Mouse (Mus musculus): ENCODE results near the gene Kcnab1.

Gene Kcnab1

GRCm38 (mm10) chr3:65367944-65368343, 258.8 kb downstream of the Kcnab1 start:
- DNase-seq (ENCODE audit: low spot score) = no peak

- DNase-seq (ENCODE audit: low spot score) = no peak
These were observed 263.4 kb downstream of the Kcnab1 start for GRCm38 (mm10) chr3:65372552-65372951.

DNA sequence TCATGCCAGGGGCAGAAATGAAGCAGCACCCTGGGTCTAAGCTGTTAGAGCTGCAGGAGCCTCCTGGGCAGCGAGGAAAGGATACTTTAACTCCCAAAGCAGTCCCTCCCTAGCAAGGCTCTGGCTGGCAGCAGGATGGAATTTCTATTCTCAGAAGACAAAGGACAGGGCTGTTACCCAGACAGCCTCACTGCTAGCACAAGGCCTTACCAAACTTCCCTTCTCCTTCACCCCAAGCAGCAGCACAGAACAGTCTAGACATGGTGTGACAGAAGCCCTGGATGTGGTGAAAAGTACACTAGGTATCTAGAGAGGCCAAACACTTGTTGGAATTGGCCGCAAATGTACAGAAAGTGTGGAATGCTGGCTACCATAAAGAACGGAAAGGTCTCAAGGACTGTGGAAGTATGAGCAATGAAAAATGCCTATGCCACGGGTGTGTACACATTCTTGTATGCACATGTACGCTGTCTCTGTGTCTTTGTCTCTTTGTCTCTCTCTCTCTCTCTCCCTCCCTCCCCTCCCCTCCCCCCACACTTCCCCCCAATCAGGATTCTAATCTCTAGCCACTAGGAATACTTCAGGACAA, 264.5 kb downstream of the Kcnab1 start:
- DNase-seq (ENCODE audit: low spot score) = no peak

DNA sequence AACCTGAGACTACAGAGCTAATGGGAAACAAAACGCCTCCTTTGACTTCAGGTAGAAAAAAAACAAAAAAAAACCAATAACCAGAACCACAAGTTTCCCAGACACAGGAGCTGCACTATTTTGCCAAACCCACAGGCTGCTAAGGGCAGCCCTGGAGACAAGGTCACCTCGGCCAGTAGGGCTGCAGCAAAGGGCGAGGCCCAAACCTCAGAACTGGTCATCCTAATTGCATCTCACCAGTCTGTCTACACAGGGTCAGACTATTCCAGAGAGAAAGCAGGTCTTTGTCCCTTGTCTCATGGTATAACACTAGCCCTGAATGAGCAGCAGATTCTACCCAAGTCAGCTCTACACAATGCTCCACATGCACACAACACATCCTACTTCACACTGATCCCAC, 265.5 kb downstream of the Kcnab1 start:
- DNase-seq (ENCODE audit: low spot score) = no peak

- DNase-seq (ENCODE audit: low spot score) = no peak
These were observed 269.5 kb downstream of the Kcnab1 start for GRCm38 (mm10) chr3:65378724-65379123.

DNA sequence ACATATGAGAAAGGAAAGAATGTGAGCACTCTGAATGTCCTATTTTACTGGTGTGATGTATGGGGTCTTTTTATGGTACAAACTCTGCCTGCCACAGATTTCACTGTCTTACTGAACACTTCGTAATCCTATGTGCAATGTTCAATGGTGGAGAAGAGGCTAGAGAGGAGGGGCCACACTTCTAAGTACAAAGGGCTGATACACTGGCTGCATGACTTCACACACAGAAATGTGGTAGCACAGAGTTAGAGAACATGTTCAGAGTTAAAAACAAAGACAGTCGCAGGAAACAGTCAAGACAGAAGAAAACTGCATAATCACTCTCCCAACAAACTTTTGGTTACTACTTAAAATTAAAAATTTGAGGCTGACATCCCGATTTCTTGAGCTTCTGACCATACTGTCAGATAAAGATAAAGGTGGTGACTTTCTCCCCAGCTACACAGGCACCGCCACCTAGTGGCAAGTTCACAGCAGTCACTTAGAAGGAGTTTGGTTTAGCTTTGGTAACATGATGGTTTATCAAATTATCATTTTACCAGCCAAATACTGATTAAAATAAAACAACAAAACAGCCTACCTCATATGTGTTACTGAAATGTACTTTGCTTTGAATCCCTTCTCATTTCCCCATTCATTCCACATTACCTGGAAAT, 270.8 kb downstream of the Kcnab1 start:
- DNase-seq (ENCODE audit: low spot score) = peak; percentile 63

DNA sequence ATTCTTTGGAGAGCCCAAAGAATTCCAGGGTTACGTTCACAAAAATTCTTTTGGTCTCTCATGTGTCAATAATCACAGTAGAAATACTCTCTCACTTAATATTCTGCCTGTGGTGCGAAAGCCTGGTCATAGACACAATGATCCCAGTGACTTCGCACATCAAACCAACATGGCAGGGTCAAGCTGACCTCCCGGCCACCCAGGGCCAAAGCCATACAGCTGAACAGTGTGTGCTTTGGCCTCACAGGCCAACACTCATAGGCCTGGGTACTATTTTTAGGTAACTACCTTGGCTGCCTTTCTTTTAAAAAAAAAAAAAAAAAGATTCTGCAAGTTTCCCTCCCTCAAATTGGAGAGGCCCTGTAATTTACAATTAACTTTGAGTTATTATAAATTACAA, 271.9 kb downstream of the Kcnab1 start:
- no peak for DNase-seq (ENCODE audit: low spot score)

- no peak for DNase-seq (ENCODE audit: low spot score)
These were observed 275.2 kb downstream of the Kcnab1 start for GRCm38 (mm10) chr3:65384431-65384830.

GRCm38 (mm10) chr3:65385771-65386170, 276.6 kb downstream of the Kcnab1 start:
- no peak for DNase-seq (ENCODE audit: low spot score)

DNA sequence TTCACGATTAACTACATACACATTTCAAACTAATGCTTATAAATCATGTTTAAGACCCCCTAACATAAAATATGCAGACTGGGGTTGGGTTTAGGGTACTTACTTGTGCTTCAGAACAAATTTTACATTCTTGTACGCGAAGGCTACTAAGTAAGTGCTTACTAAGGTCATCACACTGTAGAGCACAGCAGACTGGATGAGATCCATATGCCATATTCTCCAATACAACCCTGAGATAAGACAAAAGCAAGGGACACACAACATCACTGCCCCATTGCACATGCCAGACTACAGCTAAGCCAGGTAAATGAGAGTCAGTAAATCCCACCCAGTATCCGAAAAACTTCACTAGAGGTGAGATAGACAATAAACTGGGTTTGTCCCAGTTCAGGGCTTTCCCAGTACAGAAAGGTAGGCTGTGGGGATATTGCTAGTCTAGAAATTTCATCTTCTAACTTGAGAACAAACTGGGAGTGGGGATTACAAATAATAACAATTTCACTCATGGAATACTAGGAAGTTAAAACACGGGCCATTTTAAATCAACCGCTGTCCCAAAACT, 282.1 kb downstream of the Kcnab1 start:
- peak; percentile 3 for DNase-seq (ENCODE audit: low spot score)

- peak; percentile 63 for DNase-seq (ENCODE audit: low spot score)
These were observed 282.7 kb downstream of the Kcnab1 start for GRCm38 (mm10) chr3:65391784-65392420.

GRCm38 (mm10) chr3:65392421-65392817, 283.2 kb downstream of the Kcnab1 start, which contains the start of gene Ssr3:
Ssr3 (minus strand) TSS chr3:65392623.
- DNase-seq (ENCODE audit: low spot score) = peak; percentile 97

DNA sequence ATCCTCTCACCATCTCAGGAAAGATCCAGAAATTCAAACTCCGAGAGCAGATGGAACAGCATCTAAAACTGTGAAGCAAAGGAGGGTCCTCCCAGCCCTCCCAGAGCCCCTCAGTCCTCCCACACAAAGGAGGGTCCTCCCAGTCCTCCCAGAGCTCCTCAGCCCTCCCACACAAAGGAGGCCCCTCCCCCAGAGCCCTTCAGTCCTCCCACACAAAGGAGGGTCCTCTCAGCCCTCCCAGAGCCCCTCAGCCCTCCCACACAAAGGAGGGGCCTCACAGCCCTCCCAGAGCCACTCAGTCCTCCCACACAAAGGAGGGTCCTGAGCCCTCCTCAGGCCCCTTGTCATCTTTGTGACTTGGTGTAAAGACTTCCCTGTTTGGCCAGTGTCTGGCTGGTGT, 285.9 kb downstream of the Kcnab1 start:
- DNase-seq (ENCODE audit: low spot score) = peak; percentile 4

- no peak for DNase-seq (ENCODE audit: low spot score)
These were observed 287.8 kb downstream of the Kcnab1 start for GRCm38 (mm10) chr3:65396835-65397504.

DNA sequence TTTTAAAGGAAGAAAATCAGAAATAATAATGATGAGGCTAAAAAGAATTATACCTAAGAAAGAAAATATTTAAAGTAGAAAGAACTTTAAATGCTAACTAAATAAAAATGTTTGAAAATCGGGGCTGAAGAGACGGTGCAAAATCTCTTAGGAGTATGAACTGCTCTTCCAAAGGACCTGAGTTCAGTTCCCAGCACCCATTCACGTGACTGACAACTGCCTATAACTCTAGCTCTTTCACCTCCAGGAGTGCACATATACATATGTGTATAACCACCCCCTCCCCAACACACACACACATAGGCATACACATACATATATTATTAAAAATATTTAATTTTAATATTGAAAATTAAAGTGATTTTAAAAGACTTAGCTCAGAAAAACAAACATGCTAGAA, 288.4 kb downstream of the Kcnab1 start:
- DNase-seq (ENCODE audit: low spot score) = no peak

GRCm38 (mm10) chr3:65405781-65406180, 296.6 kb downstream of the Kcnab1 start:
- no peak for DNase-seq (ENCODE audit: low spot score)

GRCm38 (mm10) chr3:65407891-65408290, 298.7 kb downstream of the Kcnab1 start:
- DNase-seq (ENCODE audit: low spot score) = no peak

DNA sequence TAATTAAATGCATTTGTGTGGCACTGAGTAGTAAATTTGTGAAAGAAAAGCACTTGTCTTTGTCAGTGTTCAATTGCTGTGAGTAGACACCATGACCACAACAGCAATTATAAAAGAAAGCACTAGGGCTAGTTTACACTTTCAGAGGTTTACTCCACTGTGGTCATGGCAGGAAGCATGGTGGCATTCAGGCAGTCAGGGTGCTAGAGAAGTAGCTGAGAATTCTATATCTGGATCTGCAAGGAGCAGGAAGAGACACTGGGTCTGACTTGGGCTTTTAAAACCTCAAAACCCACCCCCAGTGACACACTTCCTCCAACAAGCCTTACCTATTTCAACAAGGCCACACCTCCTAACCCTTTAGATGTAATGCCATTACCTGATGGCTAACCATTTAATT, 307.4 kb downstream of the Kcnab1 start:
- DNase-seq (ENCODE audit: low spot score) = no peak

GRCm38 (mm10) chr3:65417913-65418594, 308.9 kb downstream of the Kcnab1 start:
- no peak for DNase-seq (ENCODE audit: low spot score)

DNA sequence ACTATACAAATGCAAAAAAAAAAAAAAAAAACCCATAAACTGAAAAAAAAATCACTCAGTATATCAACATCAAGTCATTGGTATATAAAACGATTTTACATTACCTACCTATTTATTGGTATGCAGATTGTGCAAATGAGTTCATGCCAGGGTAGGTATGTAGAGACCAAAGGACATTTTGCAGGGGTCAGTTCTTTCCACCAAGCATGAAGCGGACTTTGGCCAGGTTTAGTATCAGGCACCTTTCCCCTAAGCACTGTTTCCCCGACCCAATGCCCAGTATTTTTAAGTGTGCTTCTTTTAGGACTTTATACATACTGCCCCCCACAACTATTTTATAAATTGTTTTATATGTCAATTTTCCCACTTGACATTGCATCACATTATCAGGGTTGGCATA, 310.5 kb downstream of the Kcnab1 start:
- no peak for DNase-seq (ENCODE audit: low spot score)

All from retina, embryonic 14.5 days (tissue).